Mouse (Mus musculus) ES-Bruce4 (cell line): ENCODE measurements around the gene Gm10803.

Experiments used
- CTCF ChIP-seq: IDR thresholded peaks from one replicate; pipeline ENCODE4 v1.8.1; 2011; ENCODE audit warnings: low read depth, low read length
- POLR2A ChIP-seq: IDR thresholded peaks from one replicate; pipeline ENCODE4 v1.8.1; 2011; ENCODE audit warnings: low read length; ENCODE audit not compliant: insufficient read depth

DNA sequence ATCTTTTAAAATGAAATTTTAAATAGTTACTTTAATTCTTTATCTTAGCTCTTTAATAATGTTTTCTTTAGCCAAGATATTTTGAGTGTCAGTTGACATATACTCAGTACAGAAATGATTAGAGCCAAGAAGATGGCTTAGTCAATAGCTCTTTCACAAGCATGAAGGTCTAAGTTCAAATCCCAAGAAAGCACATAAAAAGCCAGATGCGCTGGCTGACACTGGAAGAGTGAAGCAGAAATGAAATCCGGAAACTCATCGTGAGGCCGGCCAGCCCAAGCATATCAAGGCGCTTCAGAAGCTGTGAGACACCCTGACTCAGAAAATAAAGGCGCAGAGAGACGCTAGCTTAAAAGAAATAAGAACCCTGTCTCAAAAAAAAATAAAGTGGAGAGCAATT is 26.5 kb upstream of the Gm10803 start:
- TF ChIP-seq CTCF (no peak), POLR2A (no peak)
